Comparison of ENCODE assay signal across 25 mouse cellular contexts in the genomic region with DNA sequence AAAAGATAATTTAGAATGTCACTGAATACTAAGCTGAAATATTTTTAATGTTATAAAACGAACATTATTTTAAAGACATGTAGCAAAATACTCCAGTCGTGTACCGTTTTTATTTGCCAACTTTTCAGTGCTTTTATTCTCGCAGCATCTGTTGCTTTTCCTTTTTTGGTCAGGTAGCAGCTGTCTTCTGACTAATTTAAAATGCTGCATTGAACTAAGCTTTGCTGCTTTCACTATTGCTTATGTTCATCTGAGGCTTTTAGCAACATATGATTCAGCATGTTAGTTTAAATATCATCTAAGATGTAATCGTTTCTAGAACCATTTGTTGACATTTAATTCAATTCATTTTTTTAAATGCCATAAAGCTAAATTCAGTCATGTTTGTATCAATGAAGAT.
DNase-seq lines count a peak whose midpoint lies in the region; ATAC-seq and TF ChIP-seq lines count a peak whose summit lies in the region.
"Had no signal": no experiment of that assay in that cellular context is flagged by ENCODE, and none has a peak within 500 bp of the region (broad histone marks: within the 10 kb centered on the region; RNA-seq: fewer than 3 reads in every experiment).

No protein-coding gene starts in this region.

- H3K4me3 ChIP-seq in forebrain, embryonic 15.5 days: no peak overlapping the region
- H3K4me3 ChIP-seq in forebrain, embryonic 10.5 days: no peak overlapping the region
- no peak overlapping the region for H3K4me3 ChIP-seq in left cerebral cortex, adult 2 months
- H3K4me3 ChIP-seq: embryonic facial prominence, embryonic 15.5 days; hindbrain, embryonic 10.5 days; kidney, embryonic 15.5 days; megakaryocyte, embryonic 14.5 days; neural tube, embryonic 13.5 days had no signal

- ATAC-seq in forebrain, embryonic 15.5 days (replicated peaks): peak; percentile 67
- no peak for ATAC-seq in megakaryocyte, adult 5-6 weeks (ENCODE audit: poor library complexity, severe bottlenecking)
- ATAC-seq: hindbrain, postnatal 0 days; intestine, postnatal 0 days had no signal

- intact Hi-C loops in left cerebral cortex, adult 2 months (cut with DNase I): loop anchor here (5.0 kb wide), 1 partner anchor 156 kb away; no protein-coding TSS in a partner anchor
- intact Hi-C loops in left cerebral cortex, postnatal 14 days (cut with DNase I): loop anchor here (2.0 kb wide), 1 partner anchor 157 kb away; no protein-coding TSS in a partner anchor

- H3K27me3 ChIP-seq in forebrain, embryonic 15.5 days: no peaks in the 10 kb centered on the region
- no peaks in the 10 kb centered on the region for H3K27me3 ChIP-seq in forebrain, embryonic 10.5 days (ENCODE audit: poor library complexity, severe bottlenecking)
- H3K27me3 ChIP-seq: embryonic facial prominence, embryonic 15.5 days; kidney, embryonic 15.5 days; megakaryocyte, embryonic 14.5 days; neural tube, embryonic 13.5 days had no signal

- H3K27ac ChIP-seq in forebrain, embryonic 15.5 days (replicated peaks): no peak overlapping the region
- no peak overlapping the region for H3K27ac ChIP-seq in forebrain, embryonic 10.5 days
- H3K27ac ChIP-seq in left cerebral cortex, adult 2 months: no peak overlapping the region
- H3K27ac ChIP-seq: embryonic facial prominence, embryonic 15.5 days; hindbrain, embryonic 10.5 days; hindbrain, postnatal 0 days; kidney, embryonic 15.5 days; neural tube, embryonic 13.5 days had no signal

- no peak for DNase-seq in forebrain, embryonic 10.5 days (ENCODE audit: extremely low spot score, low spot score)
- peak; percentile 21 to 22 for DNase-seq in left cerebral cortex, adult 18-20 months (ENCODE audit: low spot score in 2 of 2)
- DNase-seq in left cerebral cortex, adult 2 months (ENCODE audit: extremely low spot score in 1 of 2, low spot score in 2 of 2): no peak
- peak; percentile 39 for DNase-seq in brain, embryonic 18.5 days (ENCODE audit: low read depth, low spot score)
- peak; percentile 60 for DNase-seq in left cerebral cortex, postnatal 14 days (ENCODE audit: low spot score in 2 of 2)
- no peak for DNase-seq in Muller cell, postnatal 12 days (ENCODE audit: inconsistent ontology term)
- DNase-seq: adrenal gland, postnatal 25 days; cerebellum, adult 2 months; cerebellum, postnatal 36 days; kidney, postnatal 4 days; lung, adult 18-20 months; lung, postnatal 14 days; midbrain, embryonic 14.5 days; thymus, postnatal 4 days had no signal

- WGBS in forebrain, embryonic 15.5 days: 68% methylated on average over 5 of the region's 5 CpGs
- WGBS in forebrain, embryonic 10.5 days: 91% methylated on average over 5 of the region's 5 CpGs

- H3K9ac ChIP-seq in forebrain, embryonic 15.5 days (replicated peaks): no peak overlapping the region
- H3K9ac ChIP-seq: embryonic facial prominence, embryonic 15.5 days; kidney, embryonic 15.5 days; neural tube, embryonic 13.5 days had no signal

- 0 out of 2 replicates have a peak, but pooled peaks cover 3% of the 10 kb centered on the region for H3K4me1 ChIP-seq in forebrain, embryonic 15.5 days
- peaks cover 4% of the 10 kb centered on the region; the same call in 1 of the 2 replicates for H3K4me1 ChIP-seq in forebrain, embryonic 10.5 days
- H3K4me1 ChIP-seq: embryonic facial prominence, embryonic 15.5 days; kidney, embryonic 15.5 days; megakaryocyte, embryonic 14.5 days; neural tube, embryonic 13.5 days had no signal

- H3K4me2 ChIP-seq in forebrain, embryonic 15.5 days (replicated peaks): no peak overlapping the region
- H3K4me2 ChIP-seq: embryonic facial prominence, embryonic 15.5 days; kidney, embryonic 15.5 days; liver, embryonic 11.5 days; neural tube, embryonic 13.5 days had no signal

- no peaks in the 10 kb centered on the region for H3K9me3 ChIP-seq in forebrain, embryonic 15.5 days
- no peaks in the 10 kb centered on the region for H3K9me3 ChIP-seq in forebrain, embryonic 10.5 days
- H3K9me3 ChIP-seq: embryonic facial prominence, embryonic 15.5 days; G1E; hindbrain, embryonic 10.5 days; kidney, embryonic 15.5 days; megakaryocyte, embryonic 14.5 days; neural tube, embryonic 13.5 days had no signal

- H3K36me3 ChIP-seq in forebrain, embryonic 15.5 days: peaks cover 6% of the 10 kb centered on the region
- H3K36me3 ChIP-seq in forebrain, embryonic 10.5 days (replicated peaks): peaks cover 10% of the 10 kb centered on the region; the same call in 1 of the 2 replicates

- TF ChIP-seq CTCF in left cerebral cortex, adult 2 months (IDR thresholded peaks at IDR 0.05): no peak

Comparison
In these comparisons a context has a peak if more than half of its experiments do, and no peak if none do; other contexts are left out.
1. DNase-seq: peak in left cerebral cortex, adult 18-20 months (2 of 2), brain, embryonic 18.5 days (single experiment) and left cerebral cortex, postnatal 14 days (2 of 2); none in forebrain, embryonic 10.5 days (single experiment), left cerebral cortex, adult 2 months (0 of 2) and Muller cell, postnatal 12 days (single experiment).